Mouse (Mus musculus): ENCODE data around the gene Tysnd1. TPM values are rescaled to one million over a fixed set of nuclear protein-coding genes. Genes with fewer than 3 reads are reported as not detected.

The Tysnd1 gene
- polyA plus RNA-seq, 1 experiment from 2014 or later, result 25.5 TPM

GRCm38 (mm10) chr10:61665111-61665510 is 30.2 kb upstream of the Tysnd1 start:
- Histone ChIP-seq H3K27ac (no peak overlapping the region), H3K27me3 (ENCODE audit: poor library complexity, severe bottlenecking) (no peaks in the 10 kb centered on the region), H3K4me1 (no peaks in the 10 kb centered on the region), H3K9me3 (no peaks in the 10 kb centered on the region), H3K36me3 (replicated peaks) (peaks cover 100% of the 10 kb centered on the region), H3K4me3 (no peak overlapping the region)
- 97% methylated on average over 10 of the region's 10 CpGs for whole genome bisulfite sequencing
- DNase-seq (ENCODE audit: extremely low spot score, low spot score), result no peak

- no peak for DNase-seq (ENCODE audit: extremely low spot score, low spot score)
- no peaks in the 10 kb centered on the region for H3K4me1 ChIP-seq
- H3K36me3 ChIP-seq (replicated peaks), result peaks cover 100% of the 10 kb centered on the region
- no peak overlapping the region for H3K4me3 ChIP-seq
- 94% methylated on average over 3 of the region's 3 CpGs for WGBS
- H3K27ac ChIP-seq, result no peak overlapping the region
- no peaks in the 10 kb centered on the region for H3K27me3 ChIP-seq (ENCODE audit: poor library complexity, severe bottlenecking)
- no peaks in the 10 kb centered on the region for H3K9me3 ChIP-seq
Measured at GRCm38 (mm10) chr10:61665651-61666050, 29.7 kb upstream of the Tysnd1 start.

- no peaks in the 10 kb centered on the region for H3K4me1 ChIP-seq
- no peaks in the 10 kb centered on the region for H3K9me3 ChIP-seq
- H3K36me3 ChIP-seq (replicated peaks), result peaks cover 99% of the 10 kb centered on the region
- WGBS, result 92% methylated on average over 7 of the region's 7 CpGs
- no peak overlapping the region for H3K4me3 ChIP-seq
- DNase-seq (ENCODE audit: extremely low spot score, low spot score), result no peak
- no peak overlapping the region for H3K27ac ChIP-seq
- H3K27me3 ChIP-seq (ENCODE audit: poor library complexity, severe bottlenecking), result no peaks in the 10 kb centered on the region
Measured at GRCm38 (mm10) chr10:61669289-61669688, 26.0 kb upstream of the Tysnd1 start.

- peaks cover 99% of the 10 kb centered on the region for H3K36me3 ChIP-seq (replicated peaks)
- no peaks in the 10 kb centered on the region for H3K27me3 ChIP-seq (ENCODE audit: poor library complexity, severe bottlenecking)
- no peak overlapping the region for H3K4me3 ChIP-seq
- no peak overlapping the region for H3K27ac ChIP-seq
- no peaks in the 10 kb centered on the region for H3K9me3 ChIP-seq
- DNase-seq (ENCODE audit: extremely low spot score, low spot score), result no peak
- no peaks in the 10 kb centered on the region for H3K4me1 ChIP-seq
Measured at GRCm38 (mm10) chr10:61669896-61670295, 25.4 kb upstream of the Tysnd1 start.

GRCm38 (mm10) chr10:61670758-61671157 is 24.6 kb upstream of the Tysnd1 start:
- H3K9me3 ChIP-seq, result no peaks in the 10 kb centered on the region
- 94% methylated on average over 3 of the region's 3 CpGs for WGBS

GRCm38 (mm10) chr10:61675935-61676334 is 19.4 kb upstream of the Tysnd1 start:
- Histone ChIP-seq H3K36me3 (replicated peaks) (peaks cover 49% of the 10 kb centered on the region), H3K27me3 (ENCODE audit: poor library complexity, severe bottlenecking) (no peaks in the 10 kb centered on the region), H3K27ac (no peak overlapping the region), H3K9me3 (no peaks in the 10 kb centered on the region), H3K4me3 (no peak overlapping the region), H3K4me1 (peaks cover 13% of the 10 kb centered on the region)
- no peak for DNase-seq (ENCODE audit: extremely low spot score, low spot score)
- WGBS, result 93% methylated on average over 3 of the region's 3 CpGs

More at GRCm38 (mm10) chr10:61670758-61671157, 24.6 kb upstream of the Tysnd1 start:
- Histone ChIP-seq H3K4me3 (no peak overlapping the region), H3K27me3 (ENCODE audit: poor library complexity, severe bottlenecking) (no peaks in the 10 kb centered on the region), H3K4me1 (no peaks in the 10 kb centered on the region), H3K27ac (no peak overlapping the region), H3K36me3 (replicated peaks) (peaks cover 97% of the 10 kb centered on the region)
- DNase-seq (ENCODE audit: extremely low spot score, low spot score), result no peak

- peaks cover 22% of the 10 kb centered on the region for H3K36me3 ChIP-seq (replicated peaks)
- H3K27ac ChIP-seq, result peak overlapping the region; percentile 94
- 39% methylated on average over 9 of the region's 9 CpGs for WGBS
- peaks cover 23% of the 10 kb centered on the region for H3K4me1 ChIP-seq
- no peaks in the 10 kb centered on the region for H3K9me3 ChIP-seq
- DNase-seq (ENCODE audit: extremely low spot score, low spot score), result no peak
- H3K27me3 ChIP-seq (ENCODE audit: poor library complexity, severe bottlenecking), result no peaks in the 10 kb centered on the region
- peak overlapping the region; percentile 99 for H3K4me3 ChIP-seq
Measured at GRCm38 (mm10) chr10:61679545-61679944, 15.8 kb upstream of the Tysnd1 start.

- Histone ChIP-seq H3K27ac (peak within 1 kb of the TSS; percentile 94), H3K4me3 (peak within 1 kb of the TSS; percentile 99), H3K9me3 (no peaks in the 10 kb centered on the region), H3K36me3 (replicated peaks) (peaks cover 22% of the 10 kb centered on the region), H3K27me3 (ENCODE audit: poor library complexity, severe bottlenecking) (no peaks in the 10 kb centered on the region), H3K4me1 (peaks cover 23% of the 10 kb centered on the region)
- peak; percentile 100 for DNase-seq (ENCODE audit: extremely low spot score, low spot score)
- WGBS, result under 1% methylated on average over 82 of the region's 84 CpGs
Measured at GRCm38 (mm10) chr10:61680015-61680913, 15.1 kb upstream of the Tysnd1 start, which contains the start of gene Sar1a. TSS of gene Sar1a (plus strand) at chr10:61680299.

GRCm38 (mm10) chr10:61689405-61689804 is 5.9 kb upstream of the Tysnd1 start:
- no peak for DNase-seq (ENCODE audit: extremely low spot score, low spot score)
- Histone ChIP-seq H3K27ac (no peak overlapping the region), H3K36me3 (replicated peaks) (peaks cover 97% of the 10 kb centered on the region), H3K27me3 (ENCODE audit: poor library complexity, severe bottlenecking) (no peaks in the 10 kb centered on the region), H3K4me1 (no peaks in the 10 kb centered on the region), H3K9me3 (no peaks in the 10 kb centered on the region), H3K4me3 (no peak overlapping the region)
- 92% methylated on average over 8 of the region's 8 CpGs for WGBS

- 71% methylated on average over 4 of the region's 4 CpGs for WGBS
- Histone ChIP-seq H3K4me3 (no peak overlapping the region), H3K9me3 (no peaks in the 10 kb centered on the region), H3K27me3 (ENCODE audit: poor library complexity, severe bottlenecking) (no peaks in the 10 kb centered on the region), H3K27ac (no peak overlapping the region), H3K36me3 (replicated peaks) (peaks cover 67% of the 10 kb centered on the region), H3K4me1 (peaks cover 27% of the 10 kb centered on the region)
- no peak for DNase-seq (ENCODE audit: extremely low spot score, low spot score)
Measured at GRCm38 (mm10) chr10:61693563-61693962, 1.8 kb upstream of the Tysnd1 start.

GRCm38 (mm10) chr10:61695703-61696559 is 617 bp downstream of the Tysnd1 start:
- WGBS, result under 1% methylated on average over 107 of the region's 111 CpGs
- Histone ChIP-seq H3K27me3 (ENCODE audit: poor library complexity, severe bottlenecking) (no peaks in the 10 kb centered on the region), H3K27ac (peak overlapping the region; percentile 85), H3K4me3 (peak overlapping the region; percentile 99), H3K4me1 (peaks cover 29% of the 10 kb centered on the region), H3K36me3 (replicated peaks) (peaks cover 62% of the 10 kb centered on the region), H3K9me3 (no peaks in the 10 kb centered on the region)
- peak; percentile 27 for DNase-seq (ENCODE audit: extremely low spot score, low spot score)

GRCm38 (mm10) chr10:61696560-61696823 is 1.2 kb downstream of the Tysnd1 start:
- peak overlapping the region; percentile 99 for H3K4me3 ChIP-seq
- no peaks in the 10 kb centered on the region for H3K9me3 ChIP-seq
- peaks cover 29% of the 10 kb centered on the region for H3K4me1 ChIP-seq
- H3K36me3 ChIP-seq (replicated peaks), result peaks cover 62% of the 10 kb centered on the region
- H3K27ac ChIP-seq, result peak overlapping the region; percentile 85; the same call in 1 of the 2 replicates
- 15% methylated on average over 19 of the region's 19 CpGs for WGBS
- H3K27me3 ChIP-seq (ENCODE audit: poor library complexity, severe bottlenecking), result no peaks in the 10 kb centered on the region
- DNase-seq (ENCODE audit: extremely low spot score, low spot score), result no peak

GRCm38 (mm10) chr10:61697028-61697427 is 1.7 kb downstream of the Tysnd1 start:
- Histone ChIP-seq H3K9me3 (no peaks in the 10 kb centered on the region), H3K4me1 (peaks cover 29% of the 10 kb centered on the region), H3K36me3 (replicated peaks) (peaks cover 62% of the 10 kb centered on the region), H3K4me3 (peak overlapping the region; percentile 99), H3K27me3 (ENCODE audit: poor library complexity, severe bottlenecking) (no peaks in the 10 kb centered on the region), H3K27ac (no peak overlapping the region)
- DNase-seq (ENCODE audit: extremely low spot score, low spot score), result no peak
- WGBS, result 93% methylated on average over 2 of the region's 2 CpGs
